Mouse (Mus musculus): ENCODE results near the gene Srp9.

Gene Srp9

DNA sequence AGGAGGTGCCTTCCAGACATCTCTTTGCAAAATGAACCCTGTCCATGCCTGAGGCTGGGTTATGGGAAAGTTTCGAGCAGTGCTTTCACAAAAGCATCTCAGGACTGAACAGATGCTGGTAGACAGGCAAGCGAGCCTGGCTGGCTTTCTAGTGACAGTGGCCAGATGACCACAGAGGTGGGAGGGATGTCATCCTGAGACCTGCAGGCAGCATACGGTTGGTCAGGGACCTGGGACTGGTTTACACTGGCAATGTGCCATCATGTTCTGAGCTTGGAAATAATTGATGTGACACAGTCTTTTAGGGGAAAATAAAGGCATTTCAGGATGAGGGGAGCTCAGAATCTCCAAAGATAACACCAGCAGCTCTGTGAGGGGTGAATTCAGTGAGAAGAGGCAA is 19.5 kb upstream of the Srp9 start:
- DNase-seq (ENCODE audit: low spot score in 2 of 2), result no peak

DNA sequence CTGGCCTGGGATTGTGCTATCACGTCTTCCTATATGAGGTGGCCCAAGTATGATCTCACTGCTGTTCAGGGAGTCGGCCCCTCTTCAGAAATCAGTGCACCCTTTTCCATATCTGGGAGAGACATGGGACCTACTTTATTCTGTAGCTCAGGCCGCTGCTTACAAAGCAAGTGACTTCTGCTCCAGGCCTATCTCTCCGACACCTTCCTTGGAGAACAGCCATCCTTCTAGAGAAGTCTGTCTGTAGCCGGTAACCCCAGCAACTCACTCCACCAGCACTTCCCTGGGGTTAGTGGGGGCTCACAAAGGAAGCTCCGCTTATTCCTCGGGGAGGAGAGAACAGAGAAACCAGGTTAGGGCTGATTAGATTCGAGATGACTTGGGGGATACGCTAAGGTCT is 17.3 kb upstream of the Srp9 start:
- DNase-seq (ENCODE audit: low spot score in 2 of 2), result no peak

DNA sequence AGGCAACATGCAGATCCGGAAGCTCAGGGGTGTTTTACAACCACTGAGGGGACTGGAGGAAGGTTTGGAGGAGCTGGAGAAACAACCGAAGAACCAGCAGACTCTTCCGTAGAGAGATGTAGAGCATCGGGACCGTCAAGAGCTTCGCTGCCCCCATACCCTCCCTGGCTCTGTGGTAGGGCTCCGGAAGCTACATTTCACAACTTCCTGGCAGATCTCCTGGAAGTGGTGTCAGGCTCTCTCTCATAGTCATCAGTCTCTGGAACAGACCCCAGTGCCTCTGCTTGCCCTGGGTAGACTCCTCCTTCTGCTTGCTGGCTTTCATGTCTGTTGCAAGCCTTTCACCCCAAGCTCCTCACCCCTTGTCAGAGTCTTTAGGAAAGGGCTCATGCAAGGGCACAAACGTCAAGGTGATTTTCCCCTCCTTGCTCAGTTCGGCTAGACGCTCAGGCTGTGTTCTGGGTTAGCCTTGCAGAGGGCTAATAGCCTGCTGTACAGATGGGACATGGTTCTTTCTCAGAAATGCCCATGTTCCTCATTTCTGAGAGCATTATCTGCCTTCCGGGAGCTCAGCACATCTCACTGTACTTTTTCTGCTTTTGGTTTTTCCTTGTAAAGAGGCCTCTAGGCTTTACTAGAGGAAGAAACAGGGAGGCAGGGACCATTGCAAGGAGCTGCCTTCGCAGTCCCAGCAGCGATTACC is 16.0 kb upstream of the Srp9 start:
- peak in 1 of 2 experiments; percentile 14 for DNase-seq (ENCODE audit: low spot score in 2 of 2)

DNA sequence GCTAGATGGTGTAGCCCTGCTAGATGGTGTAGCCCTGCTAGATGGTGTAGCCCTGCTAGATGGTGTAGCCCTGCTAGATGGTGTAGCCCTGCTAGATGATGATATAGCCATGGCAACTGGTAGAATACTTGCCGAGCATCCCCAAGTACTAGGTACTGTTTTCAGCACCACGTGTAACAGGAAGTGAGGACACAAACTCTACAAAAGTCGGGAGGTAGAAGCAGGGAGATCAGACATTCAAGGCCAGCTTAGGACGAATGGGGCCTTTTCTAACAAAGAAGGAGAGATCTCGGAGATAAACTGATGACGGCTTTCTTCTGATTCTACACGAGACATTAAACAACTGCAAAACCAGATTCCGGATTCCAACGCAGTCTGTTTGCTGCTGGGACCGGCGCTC is 14.4 kb upstream of the Srp9 start:
- no peak for DNase-seq (ENCODE audit: low spot score in 2 of 2)

DNA sequence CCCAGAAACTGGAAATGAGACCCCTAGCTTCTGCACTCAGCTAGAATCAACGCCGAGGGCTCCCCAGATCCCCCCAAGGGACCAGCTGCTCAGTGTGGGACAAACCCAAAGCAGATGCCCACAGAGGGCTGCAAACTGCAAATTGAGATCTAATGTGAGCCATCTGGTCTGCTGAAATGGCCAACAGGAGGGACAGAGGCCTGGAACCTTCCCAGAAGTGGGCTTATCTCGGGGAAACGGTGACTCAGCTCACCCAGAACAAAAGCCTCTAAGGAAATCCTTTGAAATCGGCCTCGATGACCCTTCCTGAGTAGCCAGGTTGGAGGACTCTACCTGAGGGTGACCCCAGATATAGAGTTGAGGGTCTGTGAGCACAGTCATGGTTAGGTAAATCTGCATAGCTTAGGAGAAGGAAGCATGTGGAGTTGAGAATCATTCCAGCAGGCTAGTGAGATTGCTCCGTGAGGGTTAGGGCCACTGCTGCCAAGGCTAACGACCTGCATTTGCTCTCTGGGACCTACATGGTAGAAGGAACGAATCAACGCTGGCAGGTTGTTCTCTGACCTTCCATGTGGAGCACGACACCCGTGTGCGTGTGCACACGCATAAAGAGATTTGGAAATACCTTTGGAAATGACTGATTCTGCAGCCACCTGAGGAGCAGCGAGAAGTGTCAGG is 13.7 kb upstream of the Srp9 start:
- DNase-seq (ENCODE audit: low spot score in 2 of 2), result no peak

DNA sequence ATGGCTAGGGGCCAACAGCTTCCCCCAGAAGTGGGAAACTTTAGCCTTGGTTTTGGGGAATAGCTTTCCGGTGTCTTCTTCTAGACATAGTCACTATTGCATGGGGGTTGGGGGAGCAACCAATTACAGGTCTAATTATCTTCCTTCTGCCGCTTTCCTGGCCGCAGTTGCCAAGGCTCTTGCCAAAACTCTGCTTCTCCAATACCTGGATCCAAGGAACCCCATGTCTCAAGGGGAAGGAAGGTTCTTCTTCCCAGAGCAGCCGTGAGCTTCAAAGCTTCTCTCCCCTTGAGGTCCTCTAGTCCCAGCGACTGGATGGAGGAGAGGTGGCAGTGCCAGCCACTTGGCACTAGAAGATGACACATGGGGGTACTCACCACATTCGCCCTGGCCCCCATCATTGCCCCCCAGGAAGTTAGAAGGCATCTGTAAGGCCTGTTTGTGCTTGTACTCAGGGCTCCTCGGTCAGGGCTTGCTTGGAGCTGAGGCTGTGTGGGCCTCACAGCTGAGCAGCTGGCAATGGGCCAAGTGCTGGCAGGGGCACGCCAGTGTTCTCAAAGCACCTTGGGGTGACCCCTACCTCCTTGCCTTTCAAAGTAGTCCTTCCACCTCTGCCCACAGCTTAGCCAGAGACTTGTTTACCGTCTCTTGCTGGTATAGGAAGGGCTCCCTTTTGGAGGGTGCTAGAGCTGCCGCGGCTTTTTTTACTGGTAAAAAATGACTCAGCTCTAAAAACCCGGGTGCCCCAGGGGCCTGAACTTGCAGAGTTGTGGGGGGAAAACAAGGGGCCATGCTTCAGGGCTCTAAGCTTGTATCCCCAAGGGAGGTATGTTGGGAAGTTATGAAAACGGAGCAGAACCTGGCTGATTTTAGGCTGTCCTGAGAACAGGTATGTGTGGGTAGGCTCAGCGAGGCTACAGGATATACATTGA is 12.9 kb upstream of the Srp9 start:
- DNase-seq (ENCODE audit: low spot score in 2 of 2), result no peak

DNA sequence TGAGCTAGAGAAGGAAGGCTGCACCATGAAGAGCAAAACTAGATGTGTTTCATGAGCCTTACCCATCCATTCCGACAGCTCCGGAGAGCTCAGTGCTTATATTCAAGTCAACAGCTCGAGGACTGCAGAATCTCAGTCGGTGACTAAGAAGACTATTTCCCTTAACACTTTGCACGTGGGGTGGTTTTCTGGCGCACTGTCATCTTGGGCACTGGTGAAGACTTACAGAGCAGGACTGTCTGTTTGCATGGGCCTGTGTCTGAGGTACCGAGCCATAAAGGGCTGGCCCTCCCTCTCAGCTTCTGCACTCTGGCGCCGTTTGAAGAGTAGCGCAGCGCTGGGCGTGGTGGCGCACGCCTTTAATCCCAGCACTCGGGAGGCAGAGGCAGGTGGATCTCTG is 12.2 kb upstream of the Srp9 start:
- no peak for DNase-seq (ENCODE audit: low spot score in 2 of 2)

DNA sequence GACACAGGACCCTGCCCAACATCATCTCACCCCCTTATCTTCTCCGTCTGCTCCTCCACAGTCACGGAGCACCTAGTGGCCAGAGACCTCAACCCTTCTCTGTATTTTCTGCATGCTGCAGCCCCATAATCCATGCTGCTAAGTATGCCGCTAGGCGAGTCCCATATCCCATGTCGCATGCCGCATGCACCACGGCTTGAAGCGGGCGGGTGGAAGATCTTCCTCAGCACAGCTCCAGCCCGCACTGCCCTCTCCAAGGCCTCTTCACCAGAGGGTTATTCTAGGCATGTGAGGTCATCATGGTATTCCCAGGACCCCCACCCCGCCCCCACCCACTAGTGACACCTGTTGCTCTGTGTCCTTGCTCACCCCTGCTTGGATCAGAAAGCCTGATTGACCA is 11.4 kb upstream of the Srp9 start:
- no peak for DNase-seq (ENCODE audit: low spot score in 2 of 2)

DNA sequence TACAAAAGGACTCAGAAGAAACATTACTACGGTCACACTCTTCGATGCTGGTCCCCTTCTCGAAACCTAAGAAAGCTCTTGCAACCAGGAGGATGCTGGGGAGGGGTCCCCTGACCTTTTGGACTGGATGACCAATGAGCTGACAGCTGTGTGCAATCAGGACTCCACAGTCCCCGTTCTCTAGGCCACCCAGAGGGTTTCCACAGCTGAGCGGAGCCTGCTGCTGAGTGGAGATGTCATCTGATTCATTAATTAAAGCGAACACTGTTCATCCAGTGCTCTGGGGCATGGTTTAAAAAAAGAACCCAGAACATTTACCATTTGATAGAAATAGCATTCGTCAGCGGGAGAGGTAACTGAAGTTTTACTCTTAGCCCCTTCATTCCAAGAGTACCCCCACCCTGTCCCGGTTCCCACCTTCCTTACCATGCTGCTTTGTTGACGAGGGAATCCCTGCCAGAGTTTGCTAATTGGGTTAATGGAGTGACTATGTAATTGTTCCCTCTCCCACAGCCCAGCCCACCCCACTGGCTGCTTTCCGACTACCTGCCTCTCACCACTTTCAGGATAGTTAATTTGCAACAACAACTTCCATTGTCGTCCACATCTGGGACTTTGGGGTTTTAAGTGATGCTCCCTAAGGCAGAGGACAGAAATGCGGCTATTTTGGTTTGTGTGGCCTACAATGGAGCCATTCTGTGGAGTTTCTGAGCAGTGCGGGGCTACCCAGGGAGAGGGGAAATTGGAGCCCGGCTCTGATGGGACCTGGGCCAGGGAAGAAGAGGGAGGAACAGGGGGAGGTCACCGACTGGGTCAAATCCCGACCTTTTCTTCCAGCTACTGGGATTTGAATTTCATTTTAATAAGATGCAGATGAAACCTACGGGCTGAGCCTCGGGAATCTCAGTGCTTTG is 10.7 kb upstream of the Srp9 start:
- DNase-seq (ENCODE audit: low spot score in 2 of 2), result no peak

DNA sequence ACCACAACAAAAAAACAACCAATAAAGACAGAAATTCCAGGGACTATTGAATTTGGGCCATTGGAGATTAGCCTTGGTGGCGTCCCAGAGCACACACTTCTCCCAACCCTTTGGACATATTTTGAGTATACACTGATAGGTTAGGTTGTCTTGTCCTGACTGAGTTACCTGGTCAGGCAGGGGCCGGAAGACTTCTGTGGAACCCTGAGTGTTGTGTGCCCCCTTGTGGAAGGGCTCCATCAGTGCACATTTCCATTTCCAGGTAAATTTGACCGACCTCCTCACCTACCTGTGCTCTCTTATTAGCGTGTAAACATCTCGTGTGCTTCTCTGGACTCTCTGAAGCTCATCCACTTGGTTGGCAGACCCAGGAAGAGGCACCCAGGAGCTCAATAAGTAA is 9.3 kb upstream of the Srp9 start:
- peak; percentile 16 to 23 for DNase-seq (ENCODE audit: low spot score in 2 of 2)

DNA sequence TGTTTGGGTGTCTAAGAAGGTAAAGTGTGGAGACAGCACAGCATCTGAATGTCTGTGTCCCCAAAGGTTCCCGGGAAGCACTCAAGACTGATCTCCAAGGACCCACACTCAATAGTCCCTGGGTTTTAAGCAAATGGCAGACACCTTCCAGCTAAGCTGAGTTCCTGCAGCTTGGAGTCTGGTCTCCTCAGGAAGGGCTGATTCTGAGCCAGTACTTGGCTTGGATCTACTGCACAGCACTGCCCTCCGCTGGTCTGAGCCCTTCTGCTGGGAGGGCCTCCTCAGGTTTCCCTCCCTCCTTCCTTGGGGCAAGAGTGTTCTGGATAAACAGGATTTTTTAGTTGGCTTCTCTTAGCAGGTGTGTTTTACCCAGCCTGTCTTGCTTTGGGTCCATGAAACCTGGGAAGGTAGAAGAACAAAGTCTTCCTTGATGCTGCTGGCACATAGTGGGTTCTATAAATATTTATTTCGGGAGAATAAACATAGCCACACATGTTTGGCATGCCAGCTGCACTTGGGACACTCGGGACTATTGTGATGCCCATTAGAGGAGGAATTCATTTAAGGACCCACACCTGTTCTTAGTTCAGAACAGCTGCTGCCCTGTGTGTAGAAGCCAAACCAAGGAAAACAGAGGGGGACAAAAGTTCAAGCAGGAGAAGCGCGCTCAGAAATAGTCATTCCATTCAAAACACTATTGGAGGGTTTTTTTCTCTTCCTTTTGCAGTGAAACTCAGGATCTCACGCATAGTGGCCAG is 8.7 kb upstream of the Srp9 start:
- no peak for DNase-seq (ENCODE audit: low spot score in 2 of 2)

DNA sequence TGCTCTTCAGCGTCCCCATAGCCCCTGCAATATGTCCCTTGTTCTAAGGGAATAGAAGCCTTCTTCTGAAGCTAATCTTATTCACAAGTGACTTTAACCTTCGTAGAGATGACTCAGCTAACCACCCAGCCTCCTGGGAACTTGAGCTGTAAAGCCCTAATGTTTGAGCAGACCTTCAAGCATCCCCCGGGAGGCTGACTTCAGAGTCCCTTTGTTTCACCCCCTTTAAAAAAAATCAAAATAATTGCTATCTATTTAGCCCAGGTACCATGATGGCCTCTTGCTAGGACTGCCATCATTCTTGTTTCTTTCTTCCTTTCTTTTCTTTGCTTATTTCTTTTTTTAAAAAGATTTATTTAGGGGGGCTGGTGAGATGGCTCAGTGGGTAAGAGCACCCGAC is 2.1 kb upstream of the Srp9 start:
- no peak for DNase-seq (ENCODE audit: low spot score in 2 of 2)

DNA sequence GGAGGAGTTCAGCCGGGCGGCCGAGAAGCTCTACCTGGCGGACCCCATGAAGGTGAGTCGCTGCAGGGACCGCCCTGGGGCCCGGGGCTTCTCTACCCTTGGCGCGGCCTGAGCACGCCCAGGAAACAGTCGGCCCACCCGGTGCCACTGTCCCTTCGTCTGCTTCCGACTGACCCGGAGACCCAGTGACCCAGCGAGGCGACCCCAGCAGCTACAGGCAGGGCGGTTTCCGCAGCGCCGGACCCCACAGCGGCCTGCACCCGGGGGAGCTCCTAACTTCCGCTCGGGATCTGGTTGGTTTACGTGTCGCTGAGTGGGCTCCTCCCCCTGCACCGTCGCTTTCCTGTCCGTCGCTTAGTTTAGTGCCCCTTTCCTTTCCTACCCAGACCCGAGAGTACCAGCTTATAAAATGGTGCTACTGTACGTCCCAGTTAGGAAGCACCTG is 409 bp downstream of the Srp9 start:
- DNase-seq (ENCODE audit: low spot score in 2 of 2), result peak; percentile 84 to 85

DNA sequence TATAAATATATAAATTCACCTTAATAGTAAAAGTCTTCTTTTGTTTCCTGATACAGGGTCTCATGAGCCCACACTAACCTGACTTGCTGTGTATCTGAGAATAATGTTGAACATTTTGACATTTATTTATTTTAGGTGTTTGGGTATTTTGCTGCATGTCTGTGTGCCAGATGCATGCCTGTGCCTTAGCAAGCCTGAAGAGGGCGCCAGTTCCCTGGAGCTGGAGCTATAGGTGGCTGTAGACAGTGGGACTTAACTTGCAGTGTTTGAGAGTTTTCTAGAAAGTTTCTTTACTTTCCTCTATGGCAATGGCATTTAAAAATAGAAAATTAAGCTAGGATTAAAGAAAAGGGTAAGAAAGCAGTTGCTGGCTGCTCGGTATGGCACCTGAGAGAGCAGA is 6.3 kb downstream of the Srp9 start:
- DNase-seq (ENCODE audit: low spot score in 2 of 2), result no peak

DNA sequence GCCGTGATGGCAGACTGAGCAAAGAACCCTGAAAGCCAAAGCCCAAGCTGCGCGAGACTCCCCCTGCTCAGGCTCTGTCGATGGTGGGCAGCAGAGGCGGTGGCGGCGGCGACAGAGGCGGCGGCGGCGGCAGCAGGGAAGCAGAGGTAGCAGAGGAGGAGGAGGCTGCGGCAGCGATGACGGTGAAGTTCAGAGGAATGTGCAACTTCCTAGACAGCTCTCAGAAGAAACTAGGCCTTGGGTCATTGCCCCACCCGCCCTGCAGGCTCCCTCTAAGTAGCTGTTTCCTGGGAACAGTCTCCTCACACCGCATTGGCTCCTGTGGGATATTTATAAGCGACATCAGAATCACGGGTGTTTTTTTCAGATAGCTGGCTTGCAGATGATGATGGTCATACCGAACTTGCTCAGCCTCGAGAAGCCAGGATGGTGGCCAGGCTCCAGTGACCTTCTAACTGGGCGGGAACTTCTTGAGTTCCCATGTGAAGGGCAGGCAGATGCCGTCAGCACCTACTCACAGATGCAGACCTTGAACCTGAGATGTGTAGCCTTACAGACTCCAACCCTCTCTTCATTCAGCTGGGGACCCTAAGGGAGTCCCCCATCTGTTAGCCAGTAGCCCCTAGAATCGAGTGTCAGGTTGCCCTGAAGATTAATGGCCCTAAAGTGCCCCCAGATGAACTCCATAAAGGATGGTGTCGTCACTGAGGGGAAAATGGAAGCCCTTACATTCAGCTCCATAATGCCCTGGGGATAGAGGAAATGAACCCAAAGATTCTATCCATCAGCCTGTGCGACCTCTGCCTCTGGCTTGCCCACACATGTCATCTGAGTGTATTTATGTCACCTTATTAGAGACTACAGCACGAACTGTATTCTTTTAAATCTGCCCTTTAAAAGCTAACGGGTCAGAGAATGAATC is 12.9 kb downstream of the Srp9 start:
- no peak for DNase-seq (ENCODE audit: low spot score in 2 of 2)

DNA sequence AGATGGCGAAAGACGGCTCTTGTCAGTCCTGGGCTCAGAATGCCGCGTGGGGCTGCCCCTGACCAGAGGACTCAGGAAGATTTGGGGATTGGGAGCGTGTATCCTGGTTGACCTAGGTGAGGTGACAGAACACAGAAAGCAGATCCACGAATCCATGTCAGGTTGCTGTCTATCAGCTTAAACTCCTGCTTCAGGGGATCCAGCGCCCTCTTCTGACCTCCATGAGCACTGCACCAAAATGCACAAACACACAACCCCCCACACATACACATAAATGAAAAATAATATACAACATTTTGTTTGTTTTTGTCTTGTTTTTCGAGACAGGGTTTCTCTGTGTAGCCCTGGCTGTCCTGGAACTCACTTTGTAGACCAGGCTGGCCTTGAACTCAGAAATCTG is 13.6 kb downstream of the Srp9 start:
- DNase-seq (ENCODE audit: low spot score in 2 of 2), result no peak

DNA sequence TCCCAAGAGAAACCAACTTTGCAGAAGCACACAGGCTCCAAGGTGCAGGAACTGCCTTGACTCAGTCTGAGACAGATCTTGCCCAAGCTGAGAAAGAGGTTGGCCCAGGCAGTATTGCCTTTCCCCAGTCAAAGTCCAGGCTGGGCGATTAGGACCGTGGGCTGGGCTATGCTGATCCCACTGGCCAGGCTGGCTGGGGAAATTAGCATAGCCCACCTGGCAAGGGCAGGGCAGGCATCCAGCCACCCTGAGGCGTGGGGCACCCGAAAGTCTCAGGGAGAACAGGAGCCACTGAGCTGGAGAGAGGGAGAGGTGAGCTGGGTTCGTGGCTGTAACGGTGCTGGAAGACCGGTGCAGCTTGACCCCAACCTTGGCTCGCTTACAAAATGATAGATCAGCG is 15.4 kb downstream of the Srp9 start:
- no peak for DNase-seq (ENCODE audit: low spot score in 2 of 2)

DNA sequence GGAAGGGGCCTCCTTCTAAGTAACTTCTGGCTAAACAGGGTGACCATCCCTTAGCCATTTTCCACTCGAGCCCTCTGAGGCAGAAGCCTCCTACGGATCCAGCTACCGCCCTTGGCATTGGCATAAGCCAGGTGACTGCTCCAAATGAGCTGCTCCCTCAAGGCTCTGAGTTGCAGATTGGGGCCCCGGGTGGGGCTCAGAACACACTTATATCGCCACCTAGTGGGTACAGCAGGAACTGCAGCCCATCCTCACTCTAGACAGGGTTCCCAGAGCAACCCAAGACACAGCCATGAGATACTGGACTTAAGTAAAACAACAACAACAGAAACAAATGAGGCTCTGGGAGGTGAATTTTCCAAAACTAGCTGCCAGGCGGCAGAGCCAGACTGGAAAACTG is 15.8 kb downstream of the Srp9 start:
- DNase-seq (ENCODE audit: low spot score in 2 of 2), result peak; percentile 45 to 49

DNA sequence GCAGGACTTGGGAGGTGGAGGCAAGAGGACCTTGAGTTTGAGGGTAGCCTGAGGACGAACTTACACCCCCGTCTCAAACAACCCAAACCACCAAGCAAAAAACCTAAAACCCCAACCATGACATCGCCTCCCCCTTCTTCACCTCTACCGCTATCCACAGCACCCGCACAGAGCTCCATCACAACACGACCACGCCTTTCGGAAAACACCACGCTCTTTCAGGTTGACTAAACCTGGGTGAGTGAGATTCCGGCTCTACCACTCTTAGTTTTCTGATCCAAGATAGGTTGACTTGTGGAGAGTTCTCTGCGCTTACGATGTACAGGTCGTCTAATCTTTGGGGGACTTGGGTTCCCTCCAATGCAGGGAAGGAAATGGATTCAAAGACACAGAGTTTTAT is 18.2 kb downstream of the Srp9 start:
- no peak for DNase-seq (ENCODE audit: low spot score in 2 of 2)

DNA sequence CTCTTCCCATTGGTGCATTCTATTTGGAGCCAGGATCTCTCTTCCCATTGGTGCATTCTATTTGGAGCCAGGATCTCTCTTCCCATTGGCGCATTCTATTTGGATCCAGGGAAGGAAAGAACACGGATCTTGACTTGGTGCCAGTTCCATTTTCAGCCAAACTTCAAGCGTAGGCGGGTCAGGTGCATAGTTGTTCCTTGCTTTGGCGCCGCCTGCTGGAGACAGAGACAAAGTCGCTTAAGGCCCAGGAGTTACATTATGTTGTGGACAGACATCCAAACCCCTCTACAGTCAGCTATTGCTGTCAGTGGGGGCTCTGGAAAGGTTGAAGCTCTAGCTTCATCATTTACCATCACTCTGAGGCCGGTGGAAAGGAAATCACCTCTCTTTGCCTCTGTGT is 18.8 kb downstream of the Srp9 start:
- DNase-seq (ENCODE audit: low spot score in 2 of 2), result no peak
